Mouse (Mus musculus) heart, embryonic 13.5 days (tissue): Measurements from ENCODE around the gene Cyp2j9. TPM values are rescaled to one million over a fixed set of nuclear protein-coding genes. Genes with fewer than 3 reads are reported as not detected.

Source experiments
- ATAC-seq: fragments of 200-750 bp; cut with Nextera tagmentation; 2 replicates; pipeline ENCODE4 v1.8.0; 2017; ENCODE audit warnings: moderate TSS enrichment; ENCODE audit not compliant: insufficient number of reproducible peaks, low FRiP score, low TSS enrichment; ENCODE audit errors: extremely low read depth
- H3K27ac ChIP-seq: fragments of 300-500 bp; sonication (generic); replicated peaks from 2 replicates; pipeline ENCODE4 v1.5.1; 2015; ENCODE audit warnings: moderate library complexity, mild to moderate bottlenecking, inconsistent platforms
- H3K27me3 ChIP-seq: fragments of 300-500 bp; sonication (generic); replicated peaks from 2 replicates; pipeline ENCODE4 v1.6.1; 2015; ENCODE audit warnings: mild to moderate bottlenecking, inconsistent platforms
- H3K36me3 ChIP-seq: fragments of 300-500 bp; sonication (generic); 2 replicates; pipeline ENCODE4 v1.6.1; 2015; ENCODE audit warnings: mild to moderate bottlenecking, inconsistent platforms
- H3K4me1 ChIP-seq: fragments of 300-500 bp; sonication (generic); 2 replicates; pipeline ENCODE4 v1.6.1; 2015; ENCODE audit warnings: inconsistent platforms
- H3K4me2 ChIP-seq: fragments of 300-500 bp; sonication (generic); 2 replicates; pipeline ENCODE4 v1.6.1; 2015; ENCODE audit warnings: inconsistent platforms, mild to moderate bottlenecking, moderate library complexity
- H3K4me3 ChIP-seq: fragments of 300-500 bp; sonication (generic); 2 replicates; pipeline ENCODE4 v1.5.1; 2015; ENCODE audit warnings: moderate library complexity, mild to moderate bottlenecking, inconsistent platforms
- H3K9ac ChIP-seq: fragments of 300-500 bp; sonication (generic); 2 replicates; pipeline ENCODE4 v1.6.1; 2015; ENCODE audit warnings: inconsistent platforms, mild to moderate bottlenecking, moderate library complexity
- H3K9me3 ChIP-seq: fragments of 300-500 bp; sonication (generic); 2 replicates; pipeline ENCODE4 v1.6.1; 2016; ENCODE audit warnings: inconsistent platforms
- WGBS: fragments of 180-500 bp; shearing (Covaris S2); methylation state at CpG from one replicate; pipeline ENCODE4 v1.1.7; 2015; ENCODE audit warnings: mixed read lengths; 5-methylcytosine and 5-hydroxymethylcytosine counted together
- polyA plus RNA-seq: library from polyadenylated mRNA; unstranded; fragments of >200 nt; fragmentation: Nextera tagmentation; extraction: Ambion mirVana; gene quantifications from 2 replicates; pipeline ENCODE4 v1.2.1, GENCODE M21; 2015

The Cyp2j9 gene
- polyA plus RNA-seq, 1 experiment from 2014 or later, result 0.63 TPM

DNA sequence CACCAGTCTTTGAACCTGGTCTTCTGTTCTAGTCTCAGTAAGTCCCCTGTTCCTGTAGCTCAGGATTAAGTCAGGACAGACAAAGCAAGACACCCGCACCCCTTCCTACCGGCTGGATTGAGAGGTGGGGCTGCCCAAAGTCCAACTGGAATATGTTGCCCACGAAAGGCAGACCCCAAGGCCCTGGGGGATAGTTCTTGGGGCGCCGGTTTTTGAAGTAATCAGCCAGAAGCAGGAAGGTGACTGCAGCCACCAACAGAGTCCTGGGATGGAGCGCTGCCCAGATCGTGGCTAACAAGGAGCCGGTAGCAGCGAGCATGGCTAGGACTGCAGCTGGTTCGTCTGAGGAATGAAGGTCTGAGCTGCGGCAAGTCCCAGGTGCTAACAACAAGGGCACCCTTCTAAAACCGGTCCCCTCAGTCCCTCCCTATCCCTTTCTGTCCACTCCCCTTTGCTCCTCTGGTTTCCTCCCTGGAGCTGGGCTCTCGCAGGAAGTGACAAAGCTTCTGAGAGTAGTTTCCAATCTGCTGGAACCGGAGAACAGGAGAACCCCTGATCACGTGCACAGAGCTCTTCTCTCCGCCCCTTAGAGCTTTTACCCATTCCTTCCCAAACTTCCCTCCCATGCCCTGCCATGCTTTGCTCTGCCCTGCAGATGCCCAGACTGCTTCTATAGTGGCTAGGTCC, 38.1 kb downstream of the Cyp2j9 start, which contains the start of gene Cyp2j6:
TSS of gene Cyp2j6 (minus strand) at position 529 of the 687 bp plus-strand sequence.
- Histone ChIP-seq H3K9me3 (no peaks in the 10 kb centered on the region), H3K4me3 (peak within 1 kb of the TSS; percentile 76), H3K27me3 (no peaks in the 10 kb centered on the region), H3K9ac (peak within 1 kb of the TSS; percentile 88), H3K27ac (peak within 1 kb of the TSS; percentile 74), H3K4me2 (peak within 1 kb of the TSS; percentile 78), H3K36me3 (no peaks in the 10 kb centered on the region), H3K4me1 (peaks cover 18% of the 10 kb centered on the region; the same call in 1 of the 2 replicates)
- under 1% methylated on average over 16 of the region's 16 CpGs for WGBS
- ATAC-seq, result peak; percentile 79; the same call in 1 of the 2 replicates

DNA sequence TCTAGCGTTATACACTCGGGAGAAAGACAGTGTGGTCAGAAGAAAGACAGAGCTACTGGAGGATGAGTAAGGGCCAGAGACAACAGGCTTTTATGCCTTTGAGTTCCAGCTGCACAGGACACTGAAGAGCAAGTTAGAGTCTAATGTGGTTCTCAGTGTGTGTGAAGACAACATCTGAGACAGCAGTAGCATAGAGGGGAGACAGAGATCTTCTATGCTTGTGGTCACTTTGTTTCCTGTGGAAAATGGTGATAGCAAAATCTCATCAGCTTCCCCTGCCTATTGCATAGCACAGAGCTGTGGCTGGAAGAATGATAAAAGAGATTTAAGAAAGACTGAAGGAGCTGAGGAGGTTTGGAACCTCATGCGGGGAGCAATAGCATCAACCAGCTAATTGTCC, 39.8 kb downstream of the Cyp2j9 start:
- WGBS, result 81% methylated on average over 3 of the region's 3 CpGs
- Histone ChIP-seq H3K4me1 (peaks cover 18% of the 10 kb centered on the region; the same call in 1 of the 2 replicates), H3K9me3 (no peaks in the 10 kb centered on the region), H3K36me3 (no peaks in the 10 kb centered on the region), H3K9ac (no peak overlapping the region), H3K4me3 (no peak overlapping the region), H3K27me3 (no peaks in the 10 kb centered on the region), H3K4me2 (peak overlapping the region; percentile 35), H3K27ac (no peak overlapping the region)
- ATAC-seq, result no peak

DNA sequence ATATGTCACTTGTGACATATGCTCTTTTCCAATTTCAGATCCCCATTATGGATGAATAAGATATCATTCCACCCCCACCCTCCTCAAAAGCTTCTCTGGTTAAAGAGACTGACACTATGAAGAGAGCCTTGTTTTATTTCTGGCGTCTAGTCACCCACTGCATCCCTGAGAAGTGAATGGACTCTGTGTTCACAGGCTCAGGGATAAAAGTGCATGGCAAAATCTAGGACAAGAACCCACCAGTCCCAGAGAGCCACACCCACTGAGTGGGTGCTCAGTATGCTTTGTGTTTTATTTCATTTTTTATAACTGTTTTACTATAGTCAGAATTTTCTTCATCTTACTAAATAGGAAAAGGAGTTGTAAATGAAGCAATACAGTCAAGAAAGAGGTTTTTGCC, 45.4 kb downstream of the Cyp2j9 start:
- H3K36me3 ChIP-seq, result no peaks in the 10 kb centered on the region
- no peak overlapping the region for H3K9ac ChIP-seq
- H3K27me3 ChIP-seq, result no peaks in the 10 kb centered on the region
- ATAC-seq, result no peak
- no peak overlapping the region for H3K27ac ChIP-seq
- H3K9me3 ChIP-seq, result no peaks in the 10 kb centered on the region
- WGBS, result 50% methylated on average over 1 of the region's 1 CpGs
- no peak overlapping the region for H3K4me2 ChIP-seq
- no peak overlapping the region for H3K4me3 ChIP-seq
- 0 out of 2 replicates have a peak, but pooled peaks cover under 1% of the 10 kb centered on the region for H3K4me1 ChIP-seq

GRCm38 (mm10) chr4:96525772-96526171, 65.6 kb downstream of the Cyp2j9 start:
- H3K4me3 ChIP-seq, result no peak overlapping the region
- no peak overlapping the region for H3K4me2 ChIP-seq
- no peak for ATAC-seq
- no peaks in the 10 kb centered on the region for H3K27me3 ChIP-seq
- WGBS, result 23% methylated on average over 1 of the region's 1 CpGs
- H3K9me3 ChIP-seq, result no peaks in the 10 kb centered on the region
- no peaks in the 10 kb centered on the region for H3K4me1 ChIP-seq
- peaks cover 23% of the 10 kb centered on the region for H3K36me3 ChIP-seq
- no peak overlapping the region for H3K9ac ChIP-seq
- H3K27ac ChIP-seq, result no peak overlapping the region

GRCm38 (mm10) chr4:96522256-96522655, 69.1 kb downstream of the Cyp2j9 start:
- WGBS, result 73% methylated on average over 2 of the region's 2 CpGs
- Histone ChIP-seq H3K9me3 (no peaks in the 10 kb centered on the region), H3K36me3 (peaks cover 24% of the 10 kb centered on the region), H3K9ac (no peak overlapping the region), H3K27me3 (no peaks in the 10 kb centered on the region), H3K27ac (no peak overlapping the region), H3K4me2 (no peak overlapping the region), H3K4me3 (no peak overlapping the region), H3K4me1 (no peaks in the 10 kb centered on the region)
- ATAC-seq, result no peak

Other genes starting within 250 kb of the Cyp2j9 start
- not detected in 2 replicates for gene Cyp2j11, start 242.9 kb downstream of the Cyp2j9 start, polyA plus RNA-seq
- not detected in 2 replicates for gene Cyp2j8, start 84.2 kb downstream of the Cyp2j9 start, polyA plus RNA-seq
- 4.1 and 4.4 TPM in 2 replicates for gene Cyp2j6, start 37.9 kb downstream of the Cyp2j9 start, polyA plus RNA-seq
- not detected in 2 replicates for gene Cyp2j5, start 72.6 kb upstream of the Cyp2j9 start, polyA plus RNA-seq
- gene Gm12695, start 193.6 kb upstream of the Cyp2j9 start, polyA plus RNA-seq, result not detected in 2 replicates